Mouse (Mus musculus) brain, adult 10 weeks (tissue): ENCODE measurements around the gene Gm7954. TPM values are rescaled to one million over a fixed set of nuclear protein-coding genes. Genes with fewer than 3 reads are reported as not detected.

Source experiments
- polyA plus RNA-seq: library from polyadenylated mRNA; stranded (reverse); fragments of 350-450 nt; fragmentation: Illumina TruSeq; extraction: RNeasy Lipid Tissue Mini Kit (QIAGEN cat#74804); gene quantifications from one replicate; pipeline ENCODE4 v1.2.3, GENCODE M21; 2015; ENCODE audit warnings: low read depth, low replicate concordance

Gm7954 gene
- not detected for polyA plus RNA-seq

GRCm38 (mm10) chr14:41453418-41453817 is at the start of gene Gm7954:
Gm7954 (minus strand) TSS chr14:41453518.

DNA sequence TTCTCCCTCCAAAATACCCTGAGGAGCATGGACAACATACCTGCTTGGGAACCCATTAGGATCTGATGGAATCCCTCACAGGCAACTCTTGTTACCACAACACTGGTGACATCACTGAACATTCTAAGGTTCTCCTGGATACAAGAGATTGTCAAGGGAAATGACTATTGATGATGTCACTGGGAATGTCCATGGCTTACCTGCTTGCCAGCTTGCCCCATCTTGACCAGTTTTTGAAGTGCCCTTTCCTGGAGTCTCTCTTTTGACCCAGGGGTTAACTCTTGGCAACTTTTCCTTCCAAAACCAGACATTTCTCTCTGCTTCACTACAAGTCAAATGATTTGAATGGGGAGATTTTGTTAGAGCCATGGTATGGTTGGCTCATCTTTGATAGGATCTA is 36.1 kb upstream of the Gm7954 start, which contains the start of gene Gm3486:
Gene Gm3486 (minus strand): TSS at position 101 of the 400 bp plus-strand sequence.

DNA sequence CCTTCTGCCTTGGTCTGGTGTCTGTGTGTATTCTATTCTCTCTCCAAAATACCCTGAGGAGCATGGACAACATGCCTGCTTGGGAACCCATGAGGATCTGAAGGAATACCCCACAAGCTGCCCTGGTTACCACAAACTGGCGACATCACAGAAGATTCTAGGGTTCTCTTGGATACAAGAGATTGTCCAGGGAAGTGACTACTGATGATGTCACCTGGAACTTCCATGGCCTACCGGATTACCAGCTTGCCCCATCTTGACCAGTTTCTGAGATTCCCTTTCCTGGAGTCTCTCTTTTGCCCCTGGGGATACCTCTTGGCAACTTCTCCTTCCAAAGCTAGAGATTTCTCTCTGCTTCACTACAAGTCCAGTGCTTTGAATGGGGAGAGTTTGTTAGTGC is 45.1 kb downstream of the Gm7954 start, which contains the start of gene Gm6482:
Gene Gm6482 (minus strand): TSS at position 101 of the 400 bp plus-strand sequence.

Other genes starting within 250 kb of the Gm7954 start
- gene Gm2832, start 174.7 kb downstream of the Gm7954 start, polyA plus RNA-seq, result not detected
- gene Gm5798, start 104.9 kb downstream of the Gm7954 start, polyA plus RNA-seq, result not detected
- gene Gm7945, start 67.1 kb downstream of the Gm7954 start, polyA plus RNA-seq, result not detected
- gene Gm6482, start 45.2 kb downstream of the Gm7954 start, polyA plus RNA-seq, result not detected
- gene Gm3486, start 36.0 kb upstream of the Gm7954 start, polyA plus RNA-seq, result not detected
- gene Gm7970, start 102.1 kb upstream of the Gm7954 start, polyA plus RNA-seq, result not detected
- gene 1700049E17Rik2, start 119.7 kb upstream of the Gm7954 start, polyA plus RNA-seq, result not detected
- gene Gm3072, start 171.1 kb upstream of the Gm7954 start, polyA plus RNA-seq, result not detected
- gene Gm3676, start 193.0 kb upstream of the Gm7954 start, polyA plus RNA-seq, result not detected
- not detected for gene Gm8068, start 248.4 kb upstream of the Gm7954 start, polyA plus RNA-seq